Mouse (Mus musculus) liver, adult 2 months (tissue): ENCODE measurements at regions not wholly inside any gene's neighbourhood (a gene's known extent, or its start where the extent isn't known, plus 50 kb on each side); places are given as distances from the start of the nearest gene placed in this dataset.

Source experiments
- CTCF ChIP-seq: fragments of 200-500 bp; IDR thresholded peaks from 2 replicates; pipeline ENCODE4 v1.5.1; 2011; ENCODE audit warnings: low read depth, low read length, control low read depth
- POLR2A ChIP-seq: fragments of 200-500 bp; IDR thresholded peaks from 2 replicates; pipeline ENCODE4 v1.6.1; 2011; ENCODE audit warnings: low read length, control low read depth; ENCODE audit not compliant: insufficient read depth; ENCODE audit errors: extremely low read depth

GRCm38 (mm10) chr1:164997660-164998059 lies 62.3 kb upstream of the Xcl1 start:
- no peak for TF ChIP-seq CTCF
- TF ChIP-seq POLR2A = no peak
